Mouse (Mus musculus): Measurements from ENCODE around the gene Tex2.

- TF ChIP-seq CTCF (IDR thresholded peaks at IDR 0.05; ENCODE audit: control insufficient read depth, insufficient read depth, low read length), result no peak
- TF ChIP-seq POLR2A (IDR thresholded peaks at IDR 0.05; ENCODE audit: borderline replicate concordance, control insufficient read depth, low read depth, low read length), result no peak
Observed at GRCm38 (mm10) chr11:106480530-106480885, 132.7 kb downstream of the Tex2 start.

All from bone marrow, adult 2 months (tissue).